Mouse (Mus musculus) embryonic facial prominence, embryonic 11.5 days (tissue): Measurements from ENCODE around the gene Pip4k2c. TPM values are rescaled to one million over a fixed set of nuclear protein-coding genes. Genes with fewer than 3 reads are reported as not detected.
"Not testable (repeated sequence)": the region's sequence is repeated elsewhere in the genome, so short reads cannot be mapped to it uniquely, and the experiment has no call there.

ENCODE experiments used
- ATAC-seq: fragments of 200-750 bp; cut with Nextera tagmentation; replicated peaks from 2 replicates; pipeline ENCODE4 v1.8.0; 2017; ENCODE audit warnings: low read depth; ENCODE audit not compliant: insufficient number of reproducible peaks, low FRiP score, low TSS enrichment
- DNase-seq: peaks from one replicate; pipeline ENCODE4 v3.0.0-alpha.2; 2015; ENCODE audit warnings: low spot score
- H3K27ac ChIP-seq: fragments of 300-500 bp; sonication (generic); replicated peaks from 2 replicates; pipeline ENCODE4 v1.5.1; 2014; ENCODE audit warnings: mild to moderate bottlenecking, low read depth, low read length, control low read depth
- H3K27me3 ChIP-seq: fragments of 300-500 bp; sonication (generic); 2 replicates; pipeline ENCODE4 v1.6.1; 2014; ENCODE audit warnings: mild to moderate bottlenecking, low read length, moderate library complexity, mixed read lengths; ENCODE audit not compliant: control insufficient read depth, insufficient read depth
- H3K36me3 ChIP-seq: fragments of 300-500 bp; sonication (generic); replicated peaks from 2 replicates; pipeline ENCODE4 v1.6.1; 2014; ENCODE audit warnings: low read depth, mild to moderate bottlenecking, low read length, moderate library complexity, mixed read lengths; ENCODE audit not compliant: control insufficient read depth, insufficient read depth
- H3K4me1 ChIP-seq: fragments of 300-500 bp; sonication (generic); 2 replicates; pipeline ENCODE4 v1.6.1; 2014; ENCODE audit warnings: low read length, mixed read lengths; ENCODE audit not compliant: control insufficient read depth, insufficient read depth
- H3K4me2 ChIP-seq: fragments of 300-500 bp; sonication (generic); 2 replicates; pipeline ENCODE4 v1.6.1; 2014; ENCODE audit warnings: low read depth, mild to moderate bottlenecking, control low read depth, low read length, moderate library complexity
- H3K4me3 ChIP-seq: fragments of 300-500 bp; sonication (generic); 2 replicates; pipeline ENCODE4 v1.5.1; 2014; ENCODE audit warnings: low read depth, low read length, control low read depth
- H3K9ac ChIP-seq: fragments of 300-500 bp; sonication (generic); replicated peaks from 2 replicates; pipeline ENCODE4 v1.6.1; 2014; ENCODE audit warnings: mild to moderate bottlenecking, control low read depth, low read length
- H3K9me3 ChIP-seq: fragments of 300-500 bp; sonication (generic); replicated peaks from 2 replicates; pipeline ENCODE4 v1.6.1; 2016; ENCODE audit warnings: mild to moderate bottlenecking, low read length, inconsistent platforms, mixed read lengths; ENCODE audit not compliant: control insufficient read depth
- WGBS: fragments of 180-500 bp; shearing (Covaris S2); extraction: QIAGEN DNeasy Blood & Tissue Kit; methylation state at CpG from one replicate; pipeline ENCODE4 v1.1.7; 2014; 5-methylcytosine and 5-hydroxymethylcytosine counted together
- polyA plus RNA-seq: library from polyadenylated mRNA; unstranded; fragments of >200 nt; fragmentation: Nextera tagmentation; extraction: Ambion mirVana; gene quantifications from 2 replicates; pipeline ENCODE4 v1.2.1, GENCODE M21; 2014

Pip4k2c gene
- polyA plus RNA-seq, 1 experiment from 2014 or later = 14.7 TPM

- H3K27ac ChIP-seq = no peak overlapping the region; the same call in 1 of the 2 replicates
- no peaks in the 10 kb centered on the region for H3K27me3 ChIP-seq
- WGBS = 86% methylated on average over 8 of the region's 8 CpGs
- no peaks in the 10 kb centered on the region; the same call in none of the 2 replicates for H3K36me3 ChIP-seq
- H3K4me3 ChIP-seq = no peak overlapping the region
- H3K9ac ChIP-seq = no peak overlapping the region
- H3K4me2 ChIP-seq = no peak overlapping the region
- no peaks in the 10 kb centered on the region for H3K9me3 ChIP-seq
- ATAC-seq (no peak), DNase-seq (no peak)
- H3K4me1 ChIP-seq = peaks cover 3% of the 10 kb centered on the region; the same call in 1 of the 2 replicates
Observed at GRCm38 (mm10) chr10:127197104-127197503, 14.3 kb downstream of the Pip4k2c start.

- Histone ChIP-seq H3K9me3 (no peaks in the 10 kb centered on the region), H3K36me3 (no peaks in the 10 kb centered on the region; the same call in none of the 2 replicates), H3K27ac (peak overlapping the region; percentile 87), H3K4me2 (peak overlapping the region; percentile 85), H3K4me1 (peaks cover 3% of the 10 kb centered on the region; the same call in 1 of the 2 replicates), H3K27me3 (no peaks in the 10 kb centered on the region), H3K9ac (peak overlapping the region; percentile 91), H3K4me3 (peak overlapping the region; percentile 82)
- WGBS = 1% methylated on average over 5 of the region's 5 CpGs
- ATAC-seq (peak; percentile 50; the same call in 1 of the 2 replicates), DNase-seq (peak; percentile 72)
Observed at GRCm38 (mm10) chr10:127196392-127196791, 15.0 kb downstream of the Pip4k2c start.

DNA sequence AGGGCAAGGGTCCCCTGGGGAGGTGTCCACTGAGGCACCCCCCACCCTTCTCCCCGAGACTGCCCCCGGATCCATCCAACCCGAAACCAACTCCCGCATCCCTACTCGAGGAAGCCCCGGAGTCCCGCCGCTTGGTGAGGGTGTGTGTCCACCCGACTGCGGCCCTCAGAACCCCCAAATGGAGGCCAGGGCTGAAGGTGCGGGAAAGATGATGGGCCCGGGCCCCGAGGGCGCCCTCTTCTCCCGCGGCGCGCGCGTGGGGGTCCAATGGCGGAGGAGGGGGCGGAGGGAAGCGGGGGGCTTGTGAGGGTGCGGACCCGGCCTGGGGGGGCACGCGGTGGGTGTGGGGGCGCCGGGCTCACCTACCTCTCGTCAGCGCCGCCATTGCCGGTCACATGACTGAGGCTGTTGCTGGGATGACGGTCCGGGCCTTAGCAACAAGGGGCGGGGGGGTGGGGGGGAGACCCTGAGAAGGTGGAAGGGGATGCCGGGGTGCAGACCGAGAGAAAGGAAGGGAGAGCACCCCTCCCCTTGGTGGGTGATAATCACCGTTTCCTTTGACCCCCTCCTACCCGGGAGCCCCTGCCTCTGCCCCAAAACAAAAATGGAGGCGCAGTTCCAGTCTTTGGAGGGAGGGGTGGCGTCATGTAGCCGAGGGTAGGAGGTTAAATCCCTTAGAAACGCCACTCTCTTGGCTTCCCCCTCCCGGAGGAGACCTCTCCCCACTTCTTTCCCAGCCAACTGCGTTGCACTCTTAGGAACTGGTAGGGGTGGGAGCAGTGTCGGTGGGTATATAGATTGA is 15.9 kb downstream of the Pip4k2c start, which contains the start of gene Dtx3:
Dtx3 (minus strand) TSS at position 401 of the 802 bp plus-strand sequence.
- peak within 1 kb of the TSS; percentile 87 for H3K27ac ChIP-seq
- WGBS = under 1% methylated on average over 42 of the region's 47 CpGs
- ATAC-seq (peak; percentile 15; the same call in 1 of the 2 replicates), DNase-seq (peak; percentile 63)
- H3K27me3 ChIP-seq = no peaks in the 10 kb centered on the region
- peak within 1 kb of the TSS; percentile 91 for H3K9ac ChIP-seq
- no peaks in the 10 kb centered on the region; the same call in none of the 2 replicates for H3K36me3 ChIP-seq
- H3K9me3 ChIP-seq = no peaks in the 10 kb centered on the region
- H3K4me2 ChIP-seq = peak within 1 kb of the TSS; percentile 85
- H3K4me3 ChIP-seq = peak within 1 kb of the TSS; percentile 82
- H3K4me1 ChIP-seq = peaks cover 5% of the 10 kb centered on the region

DNA sequence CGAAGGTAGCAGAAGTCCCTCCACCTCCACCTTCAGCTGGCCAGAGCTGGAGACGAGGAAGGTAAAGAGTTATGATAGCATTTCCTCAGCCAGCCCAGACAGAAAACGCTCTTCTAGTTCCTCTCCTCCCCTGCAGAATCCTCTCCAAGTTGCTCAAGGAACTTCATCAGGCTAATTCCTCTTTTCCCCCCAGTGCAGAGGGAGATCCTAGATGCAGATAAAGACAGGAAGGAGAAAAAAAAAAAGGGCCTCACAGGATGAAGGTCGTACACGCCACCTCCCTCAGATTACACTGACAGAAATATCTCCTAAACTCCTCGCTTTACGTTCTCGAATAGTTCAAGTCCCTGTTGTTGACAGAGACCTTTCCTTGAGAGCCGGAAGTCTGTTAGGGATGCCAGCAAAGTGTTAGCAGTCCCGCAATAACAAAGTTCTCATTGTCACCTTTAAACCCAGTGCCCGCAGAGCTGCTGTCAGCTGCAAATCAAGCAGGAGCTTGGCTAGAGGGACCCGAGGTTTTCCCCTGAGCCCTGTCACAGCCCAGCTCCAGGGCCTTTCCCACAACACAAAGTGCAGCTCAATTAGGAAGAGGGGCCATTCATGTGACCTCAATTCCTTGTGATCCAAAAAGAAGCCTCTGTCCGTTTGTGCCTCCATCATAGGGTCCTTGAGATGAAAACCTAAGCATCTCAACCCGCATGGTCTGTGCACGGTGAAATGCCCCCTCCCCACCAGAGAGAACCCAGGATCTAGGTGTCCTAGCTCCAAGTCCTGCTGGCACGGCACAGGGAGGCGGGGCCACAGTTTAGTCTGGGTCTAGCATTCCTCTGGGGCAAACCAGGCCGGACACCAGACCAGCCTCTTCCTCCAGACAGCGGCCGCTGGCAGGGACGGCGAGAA is 16.7 kb downstream of the Pip4k2c start:
- peak overlapping the region; percentile 87 for H3K27ac ChIP-seq
- whole genome bisulfite sequencing = 10% methylated on average over 22 of the region's 22 CpGs
- no peaks in the 10 kb centered on the region for H3K27me3 ChIP-seq
- peak overlapping the region; percentile 85 for H3K4me2 ChIP-seq
- ATAC-seq (peak; percentile 45), DNase-seq (peak; percentile 48)
- no peaks in the 10 kb centered on the region for H3K9me3 ChIP-seq
- peaks cover 6% of the 10 kb centered on the region for H3K4me1 ChIP-seq
- H3K4me3 ChIP-seq = peak overlapping the region; percentile 82
- H3K36me3 ChIP-seq = no peaks in the 10 kb centered on the region; the same call in none of the 2 replicates
- H3K9ac ChIP-seq = peak overlapping the region; percentile 91

DNA sequence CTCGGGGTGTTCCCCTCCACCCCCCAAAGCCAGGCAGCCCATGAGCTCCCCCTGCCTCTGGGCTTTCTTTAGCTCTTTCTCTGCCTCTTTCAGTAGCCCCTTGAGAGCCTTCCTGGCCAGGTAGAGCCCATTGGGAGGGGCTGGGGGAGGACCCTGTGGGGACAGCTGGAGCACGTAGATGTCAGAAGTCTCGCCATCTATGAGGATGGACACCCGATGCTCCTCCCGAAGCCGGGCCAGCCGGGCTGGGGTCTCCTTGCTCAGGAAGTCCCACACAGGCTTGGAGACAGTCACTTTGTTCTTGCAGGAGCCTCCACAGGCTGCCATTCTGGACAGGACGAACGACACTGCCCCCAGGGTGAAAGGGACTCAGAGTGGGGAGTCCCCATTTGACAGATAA is 18.4 kb downstream of the Pip4k2c start:
- Histone ChIP-seq H3K27me3 (no peaks in the 10 kb centered on the region), H3K27ac (no peak overlapping the region), H3K36me3 (no peaks in the 10 kb centered on the region; the same call in 1 of the 2 replicates), H3K4me1 (peaks cover 6% of the 10 kb centered on the region), H3K9me3 (no peaks in the 10 kb centered on the region), H3K4me3 (no peak overlapping the region), H3K9ac (no peak overlapping the region), H3K4me2 (no peak overlapping the region)
- no peak for DNase-seq
- 74% methylated on average over 9 of the region's 9 CpGs for WGBS
- ATAC-seq = no peak

DNA sequence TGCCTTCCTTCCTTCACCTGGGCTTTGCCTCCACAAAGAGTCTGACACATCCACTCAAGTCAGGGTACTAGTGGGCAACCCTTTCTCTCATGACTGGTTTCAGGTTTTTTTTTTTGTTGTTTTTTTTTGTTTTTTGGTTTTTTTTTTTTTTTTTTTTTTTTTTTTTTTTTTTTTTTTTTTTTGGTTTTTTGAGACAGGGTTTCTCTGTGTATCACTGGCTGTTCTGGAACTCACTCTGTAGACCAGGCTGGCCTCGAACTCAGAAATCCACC is 19.4 kb downstream of the Pip4k2c start:
- H3K27me3 ChIP-seq, H3K9ac ChIP-seq, H3K36me3 ChIP-seq, H3K9me3 ChIP-seq, H3K4me1 ChIP-seq, DNase-seq, H3K4me3 ChIP-seq, H3K27ac ChIP-seq, H3K4me2 ChIP-seq, ATAC-seq: not testable (repeated sequence)
- WGBS = 86% methylated on average over 1 of the region's 1 CpGs

- Histone ChIP-seq H3K27ac (no peak overlapping the region), H3K36me3 (no peaks in the 10 kb centered on the region; the same call in 1 of the 2 replicates), H3K4me2 (no peak overlapping the region), H3K27me3 (no peaks in the 10 kb centered on the region), H3K9ac (no peak overlapping the region), H3K4me1 (peaks cover 5% of the 10 kb centered on the region), H3K9me3 (no peaks in the 10 kb centered on the region), H3K4me3 (no peak overlapping the region)
- DNase-seq (no peak), ATAC-seq (no peak)
- WGBS = 81% methylated on average over 19 of the region's 19 CpGs
Observed at GRCm38 (mm10) chr10:127191191-127192056, 20.0 kb downstream of the Pip4k2c start.
